Mouse (Mus musculus) CH12.LX (cell line): Measurements from ENCODE around the gene Kyat3. TPM values are rescaled to one million over a fixed set of nuclear protein-coding genes. Genes with fewer than 3 reads are reported as not detected.

Source experiments
- DNase-seq: peaks from one replicate; pipeline ENCODE4 v3.0.0-alpha.2; 2013; ENCODE audit errors: extremely low read depth
- H3K27ac ChIP-seq: 2 replicates; pipeline ENCODE4 v1.5.1; 2012; ENCODE audit warnings: low read depth, mild to moderate bottlenecking, control low read depth, moderate library complexity; ENCODE audit not compliant: insufficient read depth
- H3K27me3 ChIP-seq: replicated peaks from 2 replicates; pipeline ENCODE3; 2012; ENCODE audit warnings: inconsistent platforms
- H3K36me3 ChIP-seq, 2 experiments: replicated peaks in 1 of 2; 2 replicates each; pipeline versions ENCODE3 to v1.6.1; 2012; ENCODE audit warnings: inconsistent platforms in 1 of 2, low read length in 1 of 2, mild to moderate bottlenecking in 1 of 2, mixed read lengths in 1 of 2, moderate library complexity in 1 of 2; ENCODE audit not compliant: control insufficient read depth in 1 of 2, insufficient read depth in 1 of 2
- H3K4me1 ChIP-seq, 2 experiments: 2 replicates each; pipeline ENCODE4 v1.6.1; 2012; ENCODE audit warnings: inconsistent platforms in 1 of 2, moderate library complexity in 1 of 2; ENCODE audit not compliant: insufficient read depth in 2 of 2, control insufficient read depth in 1 of 2
- H3K4me2 ChIP-seq: 2 replicates; pipeline ENCODE4 v1.6.1; 2012; ENCODE audit warnings: low read depth, mild to moderate bottlenecking, control low read depth; ENCODE audit not compliant: poor library complexity, insufficient read depth, severe bottlenecking
- H3K4me3 ChIP-seq, 3 experiments: fragments of 150-350 bp in 1 of 3; sonication (generic) in 1 of 3; replicated peaks in 1 of 3; 2 replicates each; pipeline versions ENCODE3 to v1.5.1; 2011 to 2012; ENCODE audit warnings: low read depth in 2 of 3, low read length in 2 of 3, mild to moderate bottlenecking in 2 of 3, moderate library complexity in 2 of 3, control low read depth in 1 of 3, improper control_type of control experiment in 1 of 3, inconsistent platforms in 1 of 3, mixed read lengths in 1 of 3; ENCODE audit not compliant: poor library complexity in 1 of 3
- H3K79me2 ChIP-seq: replicated peaks from 2 replicates; pipeline ENCODE4 v1.6.1; 2012; ENCODE audit warnings: mild to moderate bottlenecking, moderate library complexity; ENCODE audit not compliant: control insufficient read depth, poor library complexity, insufficient read depth, severe bottlenecking; ENCODE audit errors: extremely low read depth
- H3K9ac ChIP-seq: 2 replicates; pipeline ENCODE4 v1.6.1; 2012; ENCODE audit warnings: low read depth, mild to moderate bottlenecking, control low read depth, moderate library complexity; ENCODE audit not compliant: insufficient read depth
- H3K9me3 ChIP-seq: replicated peaks from 2 replicates; pipeline ENCODE3; 2012; ENCODE audit warnings: low read length, inconsistent platforms, mixed read lengths
- BHLHE40 ChIP-seq: IDR thresholded peaks from 2 replicates; pipeline ENCODE4 v1.6.1; 2011; ENCODE audit warnings: mild to moderate bottlenecking, low read depth, low read length, improper control_type of control experiment
- CHD1 ChIP-seq: IDR thresholded peaks from 2 replicates; pipeline ENCODE4 v1.6.1; 2012; ENCODE audit warnings: low read depth, low read length, improper control_type of control experiment, inconsistent platforms
- CHD2 ChIP-seq: IDR thresholded peaks from 2 replicates; pipeline ENCODE4 v1.6.1; 2011; ENCODE audit warnings: low read length, improper control_type of control experiment
- E2F4 ChIP-seq: IDR thresholded peaks from 2 replicates; pipeline ENCODE4 v1.6.1; 2011; ENCODE audit warnings: low read depth, low read length, improper control_type of control experiment; ENCODE audit not compliant: insufficient replicate concordance
- EP300 ChIP-seq: IDR thresholded peaks from 2 replicates; pipeline ENCODE4 v1.6.1; 2011; ENCODE audit warnings: low read length, improper control_type of control experiment
- GABPA ChIP-seq: IDR thresholded peaks from 2 replicates; pipeline ENCODE4 v1.6.1; 2012; ENCODE audit warnings: low read depth, low read length, improper control_type of control experiment, inconsistent platforms; ENCODE audit not compliant: insufficient replicate concordance
- HCFC1 ChIP-seq: IDR thresholded peaks from 2 replicates; pipeline ENCODE4 v1.6.1; 2012; ENCODE audit warnings: low read depth, mild to moderate bottlenecking, inconsistent platforms, low read length, improper control_type of control experiment
- IRF4 ChIP-seq: IDR thresholded peaks from 2 replicates; pipeline ENCODE4 v1.6.1; 2014; ENCODE audit warnings: low read depth, mild to moderate bottlenecking, inconsistent platforms, low read length, improper control_type of control experiment
- MAX ChIP-seq: IDR thresholded peaks from 2 replicates; pipeline ENCODE4 v1.6.1; 2011; ENCODE audit warnings: low read length, improper control_type of control experiment
- MEF2A ChIP-seq: IDR thresholded peaks from 2 replicates; pipeline ENCODE4 v1.6.1; 2014; ENCODE audit warnings: low read depth, mild to moderate bottlenecking, inconsistent platforms, low read length, improper control_type of control experiment, borderline replicate concordance
- NELFE ChIP-seq: IDR thresholded peaks from 2 replicates; pipeline ENCODE4 v1.6.1; 2011; ENCODE audit warnings: low read depth, low read length, improper control_type of control experiment
- NRF1 ChIP-seq: IDR thresholded peaks from 2 replicates; pipeline ENCODE4 v1.6.1; 2014; ENCODE audit warnings: low read depth, mild to moderate bottlenecking, inconsistent platforms, low read length, improper control_type of control experiment, moderate library complexity
- POLR2AphosphoS2 ChIP-seq: IDR thresholded peaks from 2 replicates; pipeline ENCODE4 v1.6.1; 2011; ENCODE audit warnings: low read depth, low read length, improper control_type of control experiment
- RAD21 ChIP-seq: IDR thresholded peaks from 2 replicates; pipeline ENCODE4 v1.6.1; 2011; ENCODE audit warnings: low read depth, mild to moderate bottlenecking, low read length, improper control_type of control experiment, moderate library complexity
- TCF12 ChIP-seq: IDR thresholded peaks from 2 replicates; pipeline ENCODE4 v1.6.1; 2014; ENCODE audit warnings: low read depth, mild to moderate bottlenecking, inconsistent platforms, low read length, improper control_type of control experiment
- USF1 ChIP-seq: IDR thresholded peaks from 2 replicates; pipeline ENCODE4 v1.6.1; 2014; ENCODE audit warnings: low read depth, mild to moderate bottlenecking, inconsistent platforms, low read length, improper control_type of control experiment
- USF2 ChIP-seq: conservative IDR thresholded peaks from 2 replicates; pipeline ENCODE4 v1.6.1; 2011; ENCODE audit warnings: low read depth, low read length, improper control_type of control experiment
- ZKSCAN1 ChIP-seq: IDR thresholded peaks from 2 replicates; pipeline ENCODE4 v1.6.1; 2012; ENCODE audit warnings: low read depth, inconsistent platforms, low read length, improper control_type of control experiment, borderline replicate concordance
- dilution Hi-C: fragments of 300-500 bp; cut with MboI; formaldehyde crosslinking; loops from 2 replicates; pipeline ENCODE4 v1.14.3; 2020; ENCODE audit warnings: low sequenced_read_pairs; ENCODE audit not compliant: extremely low pct_unique_long_range_greater_than_20kb, extremely low pct_ligation_motif_present
- in situ Hi-C: fragments of 300-500 bp; cut with MboI; formaldehyde crosslinking; loops from 3 replicates; pipeline ENCODE4 v1.14.3; 2019; ENCODE audit warnings: low sequenced_read_pairs, low pct_ligation_motif_present, low pct_unique_long_range_greater_than_20kb, mixed read lengths
- polyA plus RNA-seq: library from polyadenylated mRNA; unstranded; fragments of >175 nt; gene quantifications from 2 replicates; pipeline ENCODE4 v1.2.1, GENCODE M21; 2012; ENCODE audit warnings: low read depth; ENCODE audit not compliant: insufficient read length
- total RNA-seq, 2 experiments: library from RNA; depleted of rRNA; stranded (reverse); fragments of 300-350 nt in 1 of 2; fragments of >200 nt in 1 of 2; gene quantifications; 2 replicates each; pipeline ENCODE4 v1.2.3; 2012 to 2014

The Kyat3 gene
- total and polyA plus RNA-seq, 3 experiments = 43.3 to 122 (median 86.1) TPM

DNA sequence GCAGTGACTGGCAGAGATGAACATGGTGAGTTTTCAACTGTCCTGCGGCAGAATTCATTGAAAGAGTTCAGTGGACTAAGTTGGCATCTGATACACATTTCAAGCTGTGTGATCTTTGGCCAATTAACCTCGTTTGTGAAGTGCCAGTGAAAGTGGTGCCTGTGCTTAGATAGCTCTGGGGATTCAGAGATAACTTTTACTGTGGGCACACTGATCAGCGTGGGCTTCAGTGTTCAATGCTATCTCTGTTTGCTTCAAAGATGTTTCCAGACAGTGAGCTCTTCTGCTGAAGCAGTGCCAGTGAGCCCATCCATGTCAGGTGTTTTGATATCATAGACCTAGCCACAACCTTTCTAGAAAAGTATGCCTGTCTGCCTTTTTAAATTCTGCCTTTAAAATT lies 76.4 kb downstream of the Kyat3 start:
- H3K4me1 ChIP-seq = peaks cover 5 to 13% of the 10 kb centered on the region in 2 experiments; a peak in 1 of 4 replicates
- TF ChIP-seq MAX = no peak
- TF ChIP-seq E2F4 = no peak
- no peak for TF ChIP-seq BHLHE40
- no peak for TF ChIP-seq RAD21
- no peak for TF ChIP-seq USF2
- no peak for TF ChIP-seq NRF1
- no peak for TF ChIP-seq NELFE
- peaks cover 32% of the 10 kb centered on the region for H3K79me2 ChIP-seq
- no peak for DNase-seq
- dilution Hi-C loops (no loop called here), in situ Hi-C loops (loop anchor here (10.0 kb wide), 1 partner anchor 148 kb away; no protein-coding TSS in a partner anchor)
- H3K36me3 ChIP-seq = peaks cover 75 to 97% of the 10 kb centered on the region in 2 experiments
- H3K4me2 ChIP-seq = no peak overlapping the region
- no peak overlapping the region for H3K27ac ChIP-seq
- no peaks in the 10 kb centered on the region for H3K27me3 ChIP-seq
- no peak overlapping the region for H3K4me3 ChIP-seq
- no peak overlapping the region for H3K9ac ChIP-seq
- no peaks in the 10 kb centered on the region for H3K9me3 ChIP-seq

DNA sequence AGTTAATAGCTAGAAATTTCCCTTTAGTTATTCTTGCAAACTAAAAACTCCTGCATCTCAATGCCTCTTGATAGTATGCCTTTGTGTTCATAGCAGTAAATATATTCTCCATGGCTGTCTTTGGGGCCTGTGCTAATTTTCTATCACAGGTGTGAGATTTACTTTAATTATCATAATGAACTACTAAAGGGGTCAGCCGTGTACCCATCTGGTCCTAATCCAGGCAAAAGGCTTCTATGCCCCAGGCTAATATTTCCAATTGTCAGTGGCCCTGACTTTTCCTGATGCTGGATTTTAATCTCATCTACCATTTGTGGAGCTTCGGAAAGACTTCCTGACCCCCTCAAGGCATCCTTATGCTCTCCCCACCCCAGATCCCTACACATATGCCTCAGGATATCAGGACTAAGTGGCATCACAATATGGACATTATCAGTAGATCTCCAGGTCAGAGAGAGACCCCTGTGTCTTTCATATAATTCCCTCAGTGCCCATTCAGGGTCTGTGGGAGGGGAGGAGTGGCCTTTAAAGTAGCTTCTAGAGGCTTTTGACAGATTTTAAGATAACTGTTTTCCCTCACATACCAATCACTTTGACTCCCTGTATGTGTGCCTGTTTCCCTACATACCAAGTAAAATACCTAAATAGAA lies 85.7 kb downstream of the Kyat3 start:
- Histone ChIP-seq H3K4me2 (no peak overlapping the region), H3K36me3 (peaks cover 60 to 90% of the 10 kb centered on the region in 2 experiments), H3K9me3 (no peaks in the 10 kb centered on the region), H3K27me3 (no peaks in the 10 kb centered on the region), H3K4me1 (no peaks in the 10 kb centered on the region), H3K4me3 (no peak overlapping the region), H3K79me2 (no peaks in the 10 kb centered on the region), H3K27ac (no peak overlapping the region), H3K9ac (no peak overlapping the region)
- in situ Hi-C loops = no loop called here
- TF ChIP-seq GABPA (no peak), IRF4 (no peak), EP300 (no peak), USF1 (no peak), NELFE (no peak), CHD2 (no peak), HCFC1 (no peak), CHD1 (no peak), USF2 (no peak), TCF12 (no peak), ZKSCAN1 (no peak), POLR2AphosphoS2 (no peak), MEF2A (no peak)
- no peak for DNase-seq
- dilution Hi-C loops = no loop called here
